Mouse (Mus musculus) thymus, adult 18-20 months (tissue): ENCODE results near the gene Auts2.

Experiments used
- DNase-seq, 2 experiments: peaks; one replicate each; pipeline ENCODE4 v3.0.0; 2022; ENCODE audit warnings: mixed read lengths in 2 of 2

Gene Auts2

DNA sequence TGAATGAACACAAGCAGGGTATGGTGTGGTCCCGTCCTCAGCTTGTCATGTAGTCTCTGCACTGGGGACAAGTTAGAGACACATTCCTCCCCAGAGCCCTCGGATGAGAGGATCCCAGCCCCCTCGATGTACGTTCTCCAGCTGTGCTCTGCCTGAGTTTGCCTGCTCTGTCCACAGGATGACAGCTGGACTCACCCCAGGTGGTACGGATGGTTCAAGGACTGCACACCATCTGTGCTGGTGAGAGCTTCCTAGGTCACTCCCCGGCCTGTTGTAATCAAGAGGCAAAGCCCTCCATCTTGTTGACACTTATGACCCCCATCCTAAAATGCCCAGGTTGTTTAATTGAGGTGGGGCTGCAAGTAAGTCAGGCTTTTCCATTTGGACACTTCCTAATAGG is 839.4 kb downstream of the Auts2 start:
- DNase-seq, result no peak

DNA sequence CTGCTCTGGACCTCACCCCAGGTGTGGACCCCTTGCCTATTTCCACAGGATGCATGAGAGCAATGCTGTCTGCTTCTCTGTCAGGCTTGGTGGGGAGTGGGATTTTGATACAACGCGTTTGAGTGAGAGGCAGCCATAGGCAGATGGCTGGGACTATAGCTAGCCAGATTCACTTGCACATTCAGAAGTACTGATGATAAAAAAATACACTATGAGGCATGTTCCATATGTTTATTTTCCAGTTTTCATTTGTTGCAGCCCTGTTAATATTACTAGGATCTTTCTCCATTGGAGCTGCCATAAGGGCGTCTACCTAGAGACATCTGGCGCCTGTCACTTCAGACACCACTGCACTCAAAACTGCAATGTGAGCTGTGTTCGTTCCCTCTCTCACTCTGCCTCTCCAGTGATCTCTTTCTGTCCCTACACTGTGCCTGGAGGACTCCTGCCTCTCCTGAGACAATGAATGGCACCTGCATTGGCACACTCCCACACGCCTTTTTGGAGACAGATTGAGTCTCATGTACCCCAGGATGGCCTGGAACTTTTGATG is 840.2 kb downstream of the Auts2 start:
- no peak for DNase-seq

DNA sequence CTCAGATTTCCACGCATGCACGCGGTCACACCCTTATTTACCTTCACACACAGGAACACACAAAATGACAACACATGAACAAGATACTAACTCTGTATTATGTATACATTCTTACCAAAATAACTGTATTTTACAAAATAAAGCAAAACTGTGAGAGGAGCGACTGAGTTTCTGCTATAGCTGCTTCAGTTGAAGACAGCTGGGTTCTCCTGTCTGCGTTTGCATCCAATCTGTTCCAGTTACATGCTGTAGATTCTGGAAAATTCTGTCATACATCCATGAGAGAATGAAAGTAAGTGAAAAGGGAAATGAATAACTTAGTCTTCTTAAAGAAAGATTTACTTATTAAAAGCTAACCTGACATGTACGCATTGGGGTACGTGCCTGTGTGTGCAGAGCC is 844.2 kb downstream of the Auts2 start:
- no peak for DNase-seq

DNA sequence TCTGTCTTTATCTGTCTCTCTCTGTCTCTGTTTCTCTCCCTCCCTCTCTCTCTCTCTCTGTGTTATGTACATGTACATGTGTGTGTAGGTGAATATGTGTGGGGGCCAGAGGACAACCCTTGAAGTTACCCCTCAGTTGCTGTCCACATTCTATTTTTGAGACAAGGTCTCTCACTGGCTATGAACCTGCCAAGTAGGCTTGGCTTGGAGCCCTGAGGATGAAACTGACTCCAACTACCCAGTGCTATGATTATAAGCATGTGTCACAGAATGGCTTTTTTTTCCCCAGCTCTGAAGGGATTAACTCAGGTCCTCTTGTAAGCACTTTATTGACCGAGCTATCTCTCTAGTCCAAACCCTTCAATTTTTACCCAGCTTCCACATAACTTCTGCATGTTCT is 852.4 kb downstream of the Auts2 start:
- DNase-seq, result no peak

DNA sequence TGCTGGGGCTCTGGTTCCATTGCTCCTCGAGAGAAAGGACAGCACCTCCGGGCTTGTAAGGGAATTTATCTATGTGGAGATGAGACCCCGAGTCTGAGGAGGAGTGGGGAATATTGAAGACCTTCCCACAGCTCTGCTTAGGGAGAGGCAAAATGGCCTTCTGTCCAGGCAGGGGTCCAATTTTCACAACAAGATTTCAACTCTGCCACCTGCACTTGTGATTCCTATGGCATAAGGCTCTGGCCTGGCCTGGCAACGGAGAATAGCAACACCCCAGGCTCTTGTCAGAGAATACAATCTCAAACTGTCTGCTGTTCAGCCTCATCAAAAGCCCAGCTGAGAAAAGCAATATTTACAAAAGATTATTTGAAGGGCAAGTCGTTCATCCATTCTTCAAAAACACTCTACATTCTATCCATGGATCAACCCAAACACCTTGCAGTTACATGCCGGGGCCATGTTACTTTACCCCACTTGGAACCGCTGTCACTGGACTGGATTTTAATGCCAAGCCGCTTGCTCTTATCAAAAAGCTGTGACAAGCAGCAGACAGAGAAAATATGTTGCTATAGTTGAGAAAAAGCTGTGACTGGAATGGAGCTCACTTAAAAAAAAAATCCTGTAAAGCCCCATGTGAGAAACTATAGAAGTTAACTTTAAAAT is 856.1 kb downstream of the Auts2 start:
- DNase-seq, result no peak

DNA sequence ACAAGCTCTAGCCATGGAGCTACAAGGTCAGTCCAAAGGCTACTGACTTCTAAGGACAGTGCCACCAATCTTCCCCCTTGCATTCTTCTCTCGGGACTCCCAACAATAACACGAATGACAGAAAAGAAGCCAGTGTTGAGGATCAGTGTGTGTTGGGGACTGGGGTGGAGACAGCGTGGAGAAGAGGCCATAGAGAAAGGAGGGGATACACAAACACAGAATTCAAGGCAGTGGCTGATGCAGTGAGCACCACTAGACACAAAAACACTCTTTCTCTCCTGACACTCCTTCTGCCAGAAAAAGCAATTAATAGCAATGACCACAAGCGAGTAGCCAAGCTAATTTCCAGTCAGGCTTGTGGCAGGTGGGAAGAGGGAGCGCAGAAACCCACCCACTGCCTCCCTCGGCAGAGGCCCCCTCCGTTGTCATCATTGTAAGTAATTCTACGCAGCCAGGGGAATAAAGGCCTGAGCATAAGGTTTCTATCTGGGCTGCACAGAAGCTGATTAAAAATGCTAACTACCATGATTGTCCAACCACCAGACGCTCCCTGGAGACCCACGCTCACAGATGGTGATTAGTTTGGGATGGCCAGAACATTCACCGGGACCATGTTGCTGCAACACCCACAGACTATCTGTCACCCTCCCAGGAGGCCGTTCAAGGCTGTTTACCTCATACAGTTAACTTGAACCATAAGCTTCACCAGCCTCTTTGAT is 862.9 kb downstream of the Auts2 start:
- no peak for DNase-seq

DNA sequence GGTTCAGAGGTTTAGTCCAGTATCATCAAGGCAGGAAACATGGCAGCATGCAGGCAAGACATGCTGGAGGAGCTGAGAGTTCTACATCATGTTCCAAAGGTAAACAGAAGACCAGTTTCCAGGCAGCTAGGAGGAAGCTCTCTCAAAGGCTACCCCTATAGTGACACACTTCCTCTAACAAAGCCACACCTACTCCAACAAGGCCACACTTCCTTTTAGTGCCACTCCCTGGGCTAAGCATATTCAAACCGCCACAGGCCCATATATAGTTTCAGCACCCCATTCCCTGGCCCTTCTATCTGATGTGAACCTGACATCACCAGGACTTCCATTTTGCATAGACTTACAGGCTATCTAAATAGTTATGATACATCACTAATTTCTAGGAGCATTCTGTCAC is 863.6 kb downstream of the Auts2 start:
- DNase-seq, result no peak

DNA sequence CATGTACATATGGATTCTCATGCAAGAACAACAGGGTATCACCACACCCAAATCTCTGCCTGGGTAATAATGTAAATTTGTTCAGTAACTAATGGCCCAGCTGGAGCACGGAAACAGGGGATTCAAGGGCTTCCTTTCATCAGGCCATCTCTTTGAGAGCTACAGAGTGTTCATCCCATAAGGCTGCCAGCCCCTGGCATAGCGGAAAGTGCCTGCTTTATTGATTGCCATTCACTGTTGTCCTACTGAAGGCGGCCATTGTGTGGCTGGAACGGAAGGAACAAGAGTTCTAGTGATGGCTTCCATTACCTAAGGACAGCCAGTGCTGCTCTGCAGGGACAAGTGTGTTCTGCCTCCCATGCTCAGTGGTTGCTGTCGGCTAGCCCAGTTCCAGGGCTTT is 865.6 kb downstream of the Auts2 start:
- DNase-seq, result no peak

DNA sequence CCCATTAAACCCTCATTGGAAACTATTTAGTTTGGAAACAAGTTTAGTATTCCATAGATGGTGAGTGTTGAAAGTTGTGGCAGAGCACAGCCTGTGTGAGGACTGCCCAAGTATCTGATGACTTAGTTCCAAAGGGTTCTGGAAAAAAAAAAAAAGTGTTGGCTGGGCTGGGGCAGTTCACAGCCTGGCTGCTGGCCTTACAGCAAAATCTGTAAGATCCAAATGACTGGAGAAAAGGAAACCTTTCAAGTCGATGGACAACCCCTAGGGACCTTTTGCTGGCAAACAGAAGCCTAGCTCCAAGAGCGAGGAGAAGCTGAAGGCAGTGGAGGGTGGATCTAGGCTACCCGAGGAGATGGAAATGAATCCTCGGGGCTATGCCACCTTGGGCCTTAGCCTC is 869.4 kb downstream of the Auts2 start:
- no peak for DNase-seq

DNA sequence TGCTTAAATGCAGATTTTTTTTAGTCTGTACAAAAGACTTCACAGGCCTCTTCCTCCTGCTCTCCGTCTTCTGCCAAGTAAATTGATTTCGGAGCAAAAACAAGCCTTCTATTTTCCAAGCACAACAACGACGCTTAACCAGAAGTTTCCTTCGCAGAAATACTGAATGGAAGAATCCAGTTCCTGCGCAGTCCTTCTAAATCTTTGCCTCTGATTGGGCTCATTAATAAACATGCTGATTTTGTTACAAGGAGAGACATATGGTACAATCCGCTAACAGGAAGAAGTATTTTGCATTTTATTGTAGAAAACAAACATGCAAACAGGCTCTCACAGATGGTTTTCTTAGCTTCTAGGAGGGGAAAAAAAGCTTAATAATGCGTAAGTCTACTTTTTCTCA is 878.1 kb downstream of the Auts2 start:
- no peak for DNase-seq

DNA sequence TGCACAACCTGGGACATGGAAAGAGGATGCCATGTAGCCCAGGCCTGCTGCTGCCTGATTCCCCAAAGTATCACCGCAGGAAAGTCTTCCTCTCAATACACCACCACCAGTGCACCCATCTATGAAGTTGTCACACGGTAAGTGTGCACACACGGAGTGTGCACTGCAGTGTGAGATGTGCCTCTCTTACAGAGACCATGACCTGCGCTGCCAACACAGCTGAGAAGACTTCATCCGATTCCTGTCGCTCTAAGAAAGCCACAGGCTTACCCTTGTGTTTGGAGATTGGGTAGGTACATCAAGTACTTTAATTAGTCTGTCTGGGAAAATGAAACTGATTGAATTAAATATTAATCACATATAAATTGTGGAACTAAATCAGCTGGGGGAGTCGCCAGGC is 878.5 kb downstream of the Auts2 start:
- DNase-seq, result no peak

DNA sequence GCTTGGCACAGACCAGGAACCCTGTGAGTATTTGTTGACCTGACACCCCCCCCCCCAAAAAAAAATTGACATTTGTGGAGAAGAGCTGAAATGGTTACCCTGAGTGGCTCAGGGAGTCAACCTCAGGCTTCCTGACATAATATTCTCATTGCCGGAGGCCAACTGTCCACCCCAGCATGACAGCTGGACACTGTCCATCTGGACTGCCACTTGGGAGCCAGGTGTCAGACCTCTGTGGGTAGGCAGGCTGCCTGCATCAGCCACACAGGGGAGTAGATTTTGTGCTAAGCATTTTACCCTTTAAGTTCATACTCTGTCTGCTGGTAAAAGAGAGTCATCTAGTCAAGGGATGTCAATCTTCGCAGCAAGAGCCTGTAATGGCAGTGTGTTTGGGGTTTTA is 880.5 kb downstream of the Auts2 start:
- no peak for DNase-seq

DNA sequence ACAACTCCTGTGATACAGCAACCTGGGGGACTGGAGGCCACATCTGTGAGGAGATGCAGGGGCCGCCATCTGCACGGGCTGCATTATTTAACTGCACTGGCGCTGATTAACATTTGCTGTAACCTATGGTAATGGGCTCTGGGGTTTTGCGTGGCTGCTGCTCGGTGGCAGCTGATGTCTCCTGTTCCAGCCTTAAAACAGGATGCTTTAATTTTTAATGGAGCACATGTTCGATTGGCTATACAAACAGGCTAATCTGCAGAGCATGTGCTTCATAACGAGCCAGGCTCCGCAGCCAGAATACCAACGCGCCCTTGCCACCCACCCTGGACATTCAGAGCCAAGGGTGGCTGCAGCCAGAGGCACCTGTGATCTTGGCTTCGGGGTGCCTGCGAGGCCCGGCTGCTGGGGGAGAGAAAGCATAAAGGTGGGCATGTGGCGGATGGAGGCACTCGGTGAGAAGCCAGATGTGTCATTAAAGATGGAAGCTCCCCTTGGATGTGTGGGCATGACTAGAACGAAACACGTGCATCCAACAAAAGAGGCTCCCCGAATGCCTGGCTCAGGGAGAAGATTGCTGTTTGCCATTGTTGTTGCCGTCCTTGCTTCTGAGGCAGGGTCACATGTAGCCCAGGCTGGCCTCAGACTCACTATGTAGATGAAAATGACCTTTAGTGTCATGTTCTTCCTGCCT is 884.2 kb downstream of the Auts2 start:
- no peak for DNase-seq

DNA sequence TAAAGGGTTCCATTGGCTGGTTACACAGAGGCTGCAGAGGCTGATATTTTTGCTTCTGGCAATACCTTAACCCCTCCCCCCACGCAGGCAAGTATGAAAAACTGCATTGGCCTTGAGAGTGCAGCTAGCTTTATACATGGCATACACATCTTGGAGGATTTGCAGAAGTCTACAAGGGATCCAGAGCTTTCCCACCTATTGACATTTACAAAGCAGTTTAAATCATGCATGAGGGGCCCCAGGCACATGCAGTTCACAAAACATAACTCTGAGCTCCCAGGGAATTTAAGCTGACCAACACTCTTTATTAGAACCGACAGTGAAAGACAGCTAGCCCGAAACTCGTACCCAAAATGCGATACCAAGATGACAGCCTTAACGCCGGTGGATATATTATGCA is 888.9 kb downstream of the Auts2 start:
- no peak for DNase-seq

DNA sequence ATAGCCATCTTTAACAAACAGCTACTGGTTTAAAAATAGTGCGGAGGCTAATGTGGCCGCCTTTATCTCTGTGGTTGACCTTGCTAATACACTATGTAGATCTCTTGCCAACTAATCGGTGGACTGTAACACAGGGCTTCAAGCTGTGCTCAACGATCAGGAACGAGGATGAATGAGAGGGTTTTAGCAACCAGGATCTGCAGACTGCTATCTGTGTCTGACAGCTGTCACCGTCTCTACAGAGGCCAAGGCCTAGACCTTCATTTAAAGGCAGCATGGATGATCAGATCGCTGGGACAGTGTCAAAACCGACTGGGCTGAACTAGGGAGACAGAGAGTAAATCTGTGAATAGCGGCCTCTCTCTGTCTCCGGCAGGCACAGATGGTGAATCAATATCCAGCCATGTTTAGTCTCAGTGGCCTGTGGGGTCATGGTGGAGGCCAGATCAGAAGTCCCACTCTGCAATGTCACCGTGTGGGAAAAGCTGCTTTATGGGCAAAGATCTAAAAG is 892.7 kb downstream of the Auts2 start:
- DNase-seq, result no peak

DNA sequence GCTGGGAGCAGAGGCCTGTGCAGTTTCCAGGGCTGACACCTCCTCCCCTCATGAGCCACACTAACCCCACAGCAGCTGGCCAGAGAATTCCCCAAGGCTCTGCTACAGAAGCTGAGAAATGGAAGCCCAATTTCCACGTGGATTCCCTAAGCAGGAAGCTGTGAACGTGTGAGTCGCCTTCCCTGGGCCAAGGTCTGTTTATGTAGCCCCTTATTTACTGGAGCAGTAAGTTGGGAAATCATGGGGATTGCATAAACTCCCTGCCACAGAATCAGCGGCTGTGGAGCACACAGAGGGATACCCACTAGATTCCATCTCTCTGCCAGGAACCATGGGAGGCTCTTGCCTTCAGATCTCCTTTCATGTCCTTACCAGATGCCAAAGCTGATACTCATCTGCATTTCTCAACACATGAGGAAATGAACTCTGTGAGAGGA is 895.4 kb downstream of the Auts2 start:
- DNase-seq, result no peak

DNA sequence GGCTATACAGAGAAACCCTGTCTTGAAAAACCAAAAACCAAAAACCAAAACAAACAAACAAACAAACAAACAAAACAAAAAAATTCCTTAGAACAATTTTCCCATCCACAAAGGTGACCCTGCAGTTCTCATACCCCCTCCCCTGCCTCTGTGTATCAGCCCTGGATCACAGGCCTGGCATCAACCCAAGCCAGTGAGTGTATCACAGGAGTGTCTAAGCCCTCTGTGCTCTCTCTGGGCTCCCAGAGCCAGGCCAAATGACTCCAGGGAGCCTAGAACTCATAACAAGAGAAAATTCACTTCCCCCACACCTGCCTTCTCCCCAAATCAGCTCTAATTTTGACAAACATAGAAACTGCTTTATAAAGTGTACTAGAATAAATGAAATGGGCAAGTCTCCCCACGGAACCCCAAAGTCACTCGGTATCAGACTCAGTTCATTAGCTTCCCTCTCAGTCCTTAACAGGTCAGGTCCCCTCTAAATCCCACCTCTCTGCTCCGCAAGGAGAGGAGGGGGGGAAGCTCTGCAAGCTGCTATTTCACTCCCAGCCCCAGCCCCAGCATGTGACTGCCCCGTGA is 896.0 kb downstream of the Auts2 start:
- DNase-seq, result no peak

DNA sequence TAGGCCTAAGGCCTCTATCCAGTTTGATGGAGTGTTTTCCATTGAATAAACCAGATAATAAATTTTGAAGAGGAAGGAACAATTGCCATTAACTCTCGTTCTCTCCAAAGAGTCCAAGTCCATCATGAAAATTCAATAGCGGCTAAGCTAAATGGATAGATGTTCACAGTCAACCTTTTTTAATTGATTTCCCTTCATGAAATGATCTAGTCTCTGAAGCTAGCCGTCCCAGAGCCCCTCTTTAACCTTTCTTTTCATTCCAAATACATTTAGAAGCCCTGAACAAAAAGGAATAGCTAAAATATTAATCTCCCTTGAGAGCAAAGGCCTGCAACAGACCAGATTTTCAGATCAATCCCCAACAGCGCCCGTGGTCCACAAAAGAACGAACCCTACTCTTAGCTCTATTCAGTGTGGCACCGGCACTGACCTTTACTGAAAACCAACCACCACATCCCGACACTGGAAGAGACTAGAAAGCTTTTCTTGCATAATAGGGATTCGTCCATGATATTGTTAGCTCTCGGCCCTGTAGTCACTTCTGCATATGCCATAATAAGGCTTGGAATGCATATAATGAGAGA is 896.9 kb downstream of the Auts2 start:
- no peak for DNase-seq

DNA sequence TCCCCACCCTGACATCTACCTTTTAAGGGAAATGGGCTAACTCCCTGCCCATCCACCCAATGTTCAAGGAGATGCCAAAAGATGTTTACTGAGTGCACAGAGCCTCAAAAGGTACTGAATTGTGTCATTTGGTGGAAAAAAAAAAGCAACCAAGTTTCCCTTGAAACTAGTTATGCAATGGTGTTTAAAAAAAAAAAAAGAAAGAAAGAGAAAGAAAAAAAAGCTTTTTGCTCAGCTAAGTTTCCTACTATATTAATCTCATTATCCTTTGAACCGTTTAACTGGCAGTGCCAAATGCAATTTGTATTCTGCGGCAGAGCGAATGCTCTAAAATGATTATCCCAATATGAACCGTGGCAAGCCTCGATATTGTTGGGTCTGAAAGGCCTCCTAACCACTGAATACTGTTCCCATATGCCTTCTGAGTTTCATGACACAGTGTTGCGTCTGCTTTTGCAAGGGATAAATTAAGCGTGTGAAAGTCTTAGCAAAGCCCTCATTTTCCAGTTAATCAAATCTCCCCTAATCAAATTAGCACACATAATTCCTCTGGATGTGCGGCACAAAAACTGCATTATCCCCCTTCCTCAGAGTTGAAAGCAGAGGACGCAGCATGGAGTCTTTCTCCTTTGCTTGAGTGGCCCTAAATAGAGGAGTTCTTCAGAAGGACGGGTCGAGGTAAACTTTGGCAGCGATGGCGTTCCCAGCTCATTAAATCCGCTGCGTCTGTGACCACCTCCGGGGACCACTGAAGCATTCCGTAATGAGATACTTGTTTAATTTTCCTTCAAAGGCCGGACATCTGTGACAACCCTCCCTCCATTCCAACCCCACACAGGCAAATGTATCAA is 897.6 kb downstream of the Auts2 start:
- DNase-seq, result no peak

DNA sequence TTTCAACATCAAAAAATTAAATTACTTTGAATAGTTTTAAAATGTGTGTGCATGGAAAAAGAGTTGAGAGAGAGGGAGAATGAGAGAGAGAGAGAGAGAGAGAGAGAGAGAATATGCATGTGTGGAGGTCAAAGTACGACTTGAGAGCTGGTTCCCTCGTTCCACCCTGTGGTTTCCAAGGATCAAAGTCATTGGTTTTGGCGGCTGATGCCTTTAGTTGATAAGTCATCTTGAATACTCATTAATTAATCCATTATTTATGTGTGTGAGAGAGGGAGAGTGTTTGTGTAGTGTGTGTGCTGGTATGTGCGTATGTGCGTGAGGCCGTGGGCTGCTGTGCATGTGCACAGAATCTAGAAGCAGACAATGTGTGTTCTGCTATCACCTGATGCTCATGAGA is 898.8 kb downstream of the Auts2 start:
- no peak for DNase-seq

DNA sequence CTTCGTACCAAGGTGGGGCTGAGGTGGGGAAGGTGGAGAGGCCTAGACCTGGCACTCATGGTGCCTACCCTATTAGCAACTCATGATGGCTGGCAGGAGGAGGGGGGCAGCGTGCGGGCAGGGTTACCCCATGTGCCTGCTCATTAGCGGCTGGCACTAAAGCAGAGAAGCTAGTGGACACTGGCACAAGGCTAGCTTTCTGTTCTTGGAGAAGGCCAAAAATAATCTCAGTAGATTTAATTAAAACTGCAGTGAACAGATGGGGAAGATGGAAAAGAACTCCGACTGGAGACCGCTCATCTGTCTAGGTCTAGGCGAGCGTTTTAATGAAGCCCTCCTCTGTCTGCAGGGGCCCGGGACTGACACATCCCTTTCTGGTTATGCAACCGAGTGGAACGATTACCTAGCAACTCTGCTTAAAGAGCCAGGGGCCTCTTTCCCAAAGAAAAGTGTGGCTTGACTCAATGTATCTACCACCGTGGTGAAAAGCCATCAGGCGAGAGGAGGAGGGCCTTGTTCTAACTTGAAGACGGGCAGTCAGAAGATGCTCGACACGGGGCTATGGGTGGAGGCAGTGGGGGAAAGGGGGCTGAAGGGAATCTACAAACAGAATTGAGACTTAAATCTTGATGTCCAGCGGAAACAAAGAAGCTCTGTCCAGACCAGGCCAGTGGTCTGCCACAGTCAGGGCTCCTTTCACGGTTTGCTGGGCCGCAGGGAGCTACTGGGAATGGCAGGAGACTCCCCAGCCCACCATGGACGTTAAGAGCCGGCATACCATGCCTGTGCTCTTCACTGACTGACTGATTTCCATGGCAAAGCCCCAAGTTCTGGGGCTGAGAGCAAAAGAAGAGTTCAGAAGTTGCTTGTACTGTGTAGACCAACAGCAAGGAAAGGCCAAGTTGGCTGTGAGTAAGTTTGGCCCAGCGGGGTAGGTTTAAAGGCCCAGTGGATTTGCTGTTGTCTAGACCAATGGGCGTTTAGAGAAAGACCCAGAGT is 899.7 kb downstream of the Auts2 start:
- DNase-seq, result no peak
